Mouse (Mus musculus): ENCODE measurements at regions not wholly inside any gene's neighbourhood (a gene's known extent, or its start where the extent isn't known, plus 50 kb on each side); places are given as distances from the start of the nearest gene placed in this dataset.
A peak's percentile ranks its signal among the peaks of the same experiment; 100 is the strongest.

DNA sequence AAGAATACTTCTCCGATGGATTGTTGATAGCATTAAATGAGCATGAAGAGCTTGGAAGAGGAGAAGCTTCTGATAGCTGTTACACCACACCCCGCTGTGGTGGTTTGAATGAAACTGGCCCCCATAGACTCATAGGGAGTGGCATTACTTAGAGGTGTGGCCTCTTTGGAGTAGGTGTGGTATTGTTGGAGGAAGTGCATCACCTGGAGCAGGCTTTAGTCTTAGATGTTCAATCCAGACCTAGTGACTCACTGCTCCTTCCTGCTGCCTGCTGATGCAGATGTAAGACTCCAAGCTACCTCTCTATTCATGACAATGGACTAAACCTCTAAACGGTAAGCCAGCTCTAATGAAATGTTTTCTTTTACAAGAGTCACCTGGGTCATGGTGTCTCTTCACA, 237.1 kb upstream of the Mpped2 start:
- no peak for DNase-seq

DNA sequence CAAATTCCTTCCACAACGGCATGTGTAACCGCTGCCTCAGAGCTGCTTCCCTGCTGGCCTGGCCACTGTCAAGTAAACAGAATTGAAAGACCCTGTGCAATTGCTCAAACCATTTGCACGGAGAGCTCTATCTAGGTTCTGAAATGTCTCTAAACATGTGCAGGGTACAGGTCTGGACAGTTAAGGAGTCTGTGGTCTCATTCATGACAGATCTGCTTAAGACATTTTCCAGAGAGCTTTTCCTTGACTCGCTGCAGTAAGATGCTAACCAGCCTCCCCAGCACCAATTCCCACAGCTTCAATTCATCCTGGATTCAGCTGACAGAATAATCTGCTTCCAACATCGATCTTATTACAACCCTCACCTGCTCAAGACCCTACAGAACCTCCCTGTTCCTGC, 235.1 kb upstream of the Mpped2 start:
- DNase-seq = no peak

DNA sequence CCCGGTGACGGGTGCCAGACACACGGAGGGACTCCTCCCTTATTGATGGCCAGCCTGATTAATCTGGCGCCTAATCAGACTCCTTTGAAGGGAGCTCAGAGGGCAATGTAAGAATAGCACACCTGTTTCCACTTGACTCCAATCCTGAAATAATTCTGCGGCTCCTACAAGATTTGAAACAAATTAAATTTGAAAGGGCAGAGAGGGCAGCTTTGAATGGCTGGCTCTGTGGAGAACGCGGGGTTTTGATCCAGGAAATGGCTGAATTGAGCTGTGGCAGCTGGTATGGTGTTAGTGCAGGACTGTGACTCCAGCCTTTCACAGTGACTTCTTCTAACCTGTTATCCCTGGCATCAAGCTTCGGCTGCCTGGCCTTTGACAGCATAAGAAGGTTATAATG, 232.0 kb upstream of the Mpped2 start:
- no peak for DNase-seq

DNA sequence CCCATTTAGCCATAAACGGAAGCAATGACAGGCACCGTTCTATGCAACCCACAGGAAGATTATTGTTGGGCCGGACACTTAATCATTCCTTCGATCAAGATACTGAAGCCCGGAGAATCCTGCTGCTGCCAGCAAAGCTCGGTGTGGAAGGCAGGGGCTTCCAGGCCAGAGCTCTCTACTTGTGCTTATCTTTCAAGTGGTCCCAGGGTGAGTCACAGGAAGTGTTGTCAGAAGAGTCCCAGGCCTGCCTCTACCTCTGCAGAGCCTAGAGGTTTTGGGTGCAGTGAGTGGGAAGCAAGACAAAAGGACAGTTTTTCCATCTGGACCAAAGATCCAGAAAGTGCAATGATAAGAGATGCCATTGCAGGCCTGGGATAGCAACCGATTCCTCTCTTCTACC, 231.6 kb upstream of the Mpped2 start:
- no peak for DNase-seq

DNA sequence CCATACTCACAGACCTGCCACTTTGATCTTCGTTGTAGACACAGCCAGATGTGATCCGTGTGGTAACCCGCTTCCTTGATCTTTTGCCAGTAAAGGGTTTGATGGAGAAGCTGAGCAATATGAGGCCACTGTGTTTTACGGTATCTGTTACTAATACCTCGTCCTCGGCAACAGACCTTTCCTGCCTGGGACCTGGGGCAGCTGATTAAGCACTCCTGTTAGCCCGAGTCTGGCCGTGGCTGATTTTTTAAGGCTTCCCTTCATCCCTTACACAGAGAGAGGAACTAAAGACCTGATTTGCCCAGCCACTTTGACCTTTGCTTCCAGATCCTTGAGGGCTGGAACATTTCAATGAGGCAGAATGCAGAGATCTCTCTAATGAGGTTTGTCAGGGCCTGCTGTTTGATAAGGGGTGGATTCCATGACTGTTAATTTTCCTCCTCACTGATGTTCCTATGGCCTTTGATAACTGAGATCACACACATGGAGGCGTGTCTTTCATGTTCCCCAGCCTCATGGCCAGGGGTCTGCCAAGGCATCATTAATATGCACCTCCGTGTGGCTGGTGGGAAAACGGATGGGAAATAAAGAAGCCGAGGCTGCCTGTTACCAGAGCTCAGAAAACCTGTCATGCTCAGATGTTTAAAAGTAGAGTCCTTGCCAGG, 231.0 kb upstream of the Mpped2 start:
- DNase-seq = no peak

DNA sequence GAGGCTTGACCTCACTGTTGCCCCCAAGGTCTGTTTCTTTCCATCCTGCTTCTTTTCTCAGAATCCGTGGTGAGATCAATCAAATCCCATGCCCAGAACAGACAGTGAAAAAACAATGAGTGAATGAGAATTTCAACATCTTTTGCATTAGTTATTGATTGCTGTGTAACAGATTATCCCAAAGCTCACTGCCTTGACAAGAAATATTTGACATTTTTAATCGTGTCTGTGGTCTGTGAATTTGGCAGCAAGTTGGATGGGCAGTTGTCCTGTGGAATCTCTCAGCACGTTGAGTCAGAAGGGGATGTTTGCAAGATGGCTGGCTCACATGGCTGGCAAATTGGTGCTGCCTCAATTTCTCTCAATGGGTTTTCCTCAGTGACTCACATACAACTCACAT, 228.0 kb upstream of the Mpped2 start:
- no peak for DNase-seq

DNA sequence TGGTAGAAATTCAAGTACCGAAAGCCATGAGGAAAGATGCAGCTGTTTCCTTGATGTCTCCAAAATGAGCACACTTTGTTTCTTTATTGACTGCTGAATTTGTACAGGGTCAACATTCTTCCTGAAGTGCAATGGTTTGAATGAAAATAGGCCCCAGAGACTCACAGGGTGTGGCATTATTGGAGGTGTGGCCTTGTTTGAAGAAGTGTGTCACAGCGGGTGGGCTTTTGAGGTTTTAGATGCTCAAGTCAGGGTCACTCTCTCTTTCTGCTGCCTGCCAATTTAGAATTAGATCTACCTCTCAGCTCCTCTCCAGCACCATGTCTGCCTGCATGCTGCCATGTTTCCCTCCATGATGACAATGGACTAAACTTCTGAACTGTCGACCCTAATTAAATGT, 227.2 kb upstream of the Mpped2 start:
- DNase-seq = no peak

DNA sequence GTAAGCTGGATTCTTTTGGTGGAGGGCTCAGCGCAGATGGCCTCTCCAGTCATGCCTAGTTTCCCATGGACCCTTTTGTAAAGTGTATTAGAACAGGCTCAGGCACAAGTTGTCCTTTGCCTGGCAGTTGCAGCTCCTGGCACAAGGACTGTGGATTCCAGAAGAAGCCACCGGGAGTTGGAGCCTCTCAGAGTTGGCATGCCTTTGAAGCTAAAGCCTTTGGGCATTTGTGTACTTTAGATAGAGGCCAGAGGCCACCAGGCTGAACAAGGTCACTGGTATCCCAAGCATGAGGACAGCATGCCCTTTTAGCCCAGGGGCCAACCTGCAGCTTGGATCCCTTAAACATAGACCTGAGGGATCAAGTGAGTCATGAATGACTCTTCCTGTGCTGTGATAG, 223.9 kb upstream of the Mpped2 start:
- DNase-seq = peak in 1 of 2 experiments; percentile 21

DNA sequence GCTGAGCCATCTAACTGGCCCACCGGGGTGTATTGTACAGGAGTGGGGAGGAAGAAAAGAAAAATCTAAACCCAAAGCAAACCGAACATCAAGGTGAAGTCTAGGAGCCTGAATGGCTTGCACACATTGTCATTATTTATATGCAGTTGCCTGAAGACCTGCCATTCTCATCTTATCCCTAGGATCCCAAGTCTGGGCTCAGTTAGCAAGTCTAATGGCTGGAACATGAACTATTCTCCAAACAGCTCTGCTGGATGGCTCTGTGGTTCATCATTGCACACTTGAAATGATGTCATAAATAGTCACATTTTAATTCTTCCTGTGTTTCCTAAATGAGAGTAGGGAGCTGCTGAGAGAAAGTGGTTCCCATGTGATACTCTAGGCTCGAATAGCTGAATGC, 219.6 kb upstream of the Mpped2 start:
- DNase-seq = no peak

DNA sequence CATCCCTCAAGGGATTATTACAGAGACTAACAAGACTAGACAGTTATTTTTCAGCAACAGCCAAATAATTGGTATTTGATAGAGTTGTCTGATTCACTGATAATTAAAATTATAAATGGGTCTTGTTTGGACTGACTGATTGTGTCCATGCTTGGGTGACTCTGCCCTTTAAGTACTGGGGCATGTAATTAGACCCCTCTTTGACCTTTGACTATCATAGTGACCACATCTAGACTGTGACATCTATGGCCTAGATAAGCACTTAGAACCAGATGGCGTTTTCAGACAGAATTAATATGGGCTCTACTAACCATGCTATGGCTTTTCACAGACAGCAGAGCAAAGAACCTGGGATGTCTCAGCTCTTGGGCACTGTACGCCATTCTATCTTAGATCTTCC, 215.1 kb upstream of the Mpped2 start:
- no peak for DNase-seq

DNA sequence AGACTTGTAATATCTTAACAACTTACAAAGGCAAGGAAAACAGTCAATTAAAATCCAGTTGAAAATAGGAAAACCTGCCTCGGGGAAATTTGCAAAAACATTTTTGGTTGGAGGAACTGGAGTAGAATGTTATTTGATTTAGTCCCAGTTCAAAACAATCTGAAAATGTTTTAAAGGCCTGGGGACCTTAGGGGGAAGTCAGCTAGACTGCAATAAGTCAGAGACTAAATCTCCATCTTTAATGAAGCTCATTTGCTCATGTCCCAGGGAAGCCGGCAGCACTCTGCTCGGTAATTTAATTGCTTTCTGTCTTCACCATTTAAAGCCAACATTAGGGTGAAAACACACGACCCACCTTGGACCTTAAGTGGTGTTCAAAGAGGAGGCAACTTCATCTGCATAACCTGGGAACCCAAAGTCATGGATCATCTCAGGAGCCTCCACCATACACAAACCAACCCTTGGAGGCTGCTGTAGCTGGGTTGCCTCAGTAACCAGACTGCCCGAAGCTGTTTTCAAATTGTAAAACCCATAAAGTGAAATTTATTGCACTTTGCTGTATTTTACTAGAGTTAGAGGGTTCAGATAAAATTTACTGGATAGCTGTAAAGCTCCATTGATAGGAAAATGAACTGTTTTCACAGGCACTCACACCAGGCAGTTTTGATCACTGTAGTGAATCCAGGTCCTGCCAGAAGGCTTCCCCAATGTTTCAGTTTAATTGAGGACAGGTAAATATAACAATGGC, 205.6 kb upstream of the Mpped2 start:
- DNase-seq = no peak

DNA sequence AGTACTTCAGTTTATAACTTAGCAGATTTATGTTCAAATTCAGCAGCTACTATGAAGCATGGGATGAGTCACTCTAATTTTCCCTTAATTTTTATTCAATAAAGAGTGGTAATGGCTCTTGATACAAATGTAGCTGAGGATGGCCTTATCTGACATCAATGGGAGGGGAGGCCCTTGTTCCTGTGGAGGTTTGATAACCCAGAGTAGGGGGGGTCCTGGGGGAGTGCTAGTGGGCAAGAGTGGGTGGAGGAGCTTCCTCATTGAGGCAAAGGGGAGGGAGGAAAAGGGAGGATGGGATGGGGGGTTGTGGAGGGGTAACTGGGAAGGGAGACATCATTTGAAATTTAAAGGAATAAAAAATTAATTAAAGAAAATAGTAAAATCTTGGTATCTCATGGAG, 194.3 kb upstream of the Mpped2 start:
- DNase-seq = no peak

DNA sequence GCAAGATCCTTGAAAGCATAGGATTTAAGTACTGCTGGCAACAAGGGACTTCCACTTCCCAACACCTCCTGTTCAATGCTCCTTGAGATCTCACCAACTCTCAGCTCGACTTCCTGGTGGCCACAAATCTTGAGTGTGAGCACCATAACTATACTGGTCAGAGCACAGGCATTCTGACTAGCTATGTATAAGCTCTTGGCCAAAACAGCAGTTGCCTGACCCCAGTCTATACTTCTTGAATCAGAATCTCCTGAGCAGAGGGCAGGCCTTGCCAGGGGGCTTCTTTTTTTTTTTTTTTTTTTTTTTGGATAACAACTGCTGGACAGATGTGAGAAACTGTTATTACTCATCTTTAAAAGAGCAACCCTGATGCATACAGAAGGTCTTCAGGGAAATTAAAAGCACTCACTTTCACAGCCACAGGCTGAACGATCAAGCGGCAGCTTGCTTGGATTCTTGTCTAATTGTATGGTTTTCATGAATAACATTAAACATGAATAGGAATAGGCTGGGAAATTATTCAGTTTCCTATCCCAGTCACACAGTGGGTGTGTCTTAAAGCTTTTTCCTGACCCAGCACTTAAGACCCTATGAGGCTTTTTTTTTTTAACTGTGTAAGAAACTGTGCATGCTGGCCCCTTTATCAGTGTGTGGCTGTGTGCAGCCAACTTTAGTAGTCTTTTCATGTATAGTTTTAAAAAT, 193.7 kb upstream of the Mpped2 start:
- DNase-seq = no peak

DNA sequence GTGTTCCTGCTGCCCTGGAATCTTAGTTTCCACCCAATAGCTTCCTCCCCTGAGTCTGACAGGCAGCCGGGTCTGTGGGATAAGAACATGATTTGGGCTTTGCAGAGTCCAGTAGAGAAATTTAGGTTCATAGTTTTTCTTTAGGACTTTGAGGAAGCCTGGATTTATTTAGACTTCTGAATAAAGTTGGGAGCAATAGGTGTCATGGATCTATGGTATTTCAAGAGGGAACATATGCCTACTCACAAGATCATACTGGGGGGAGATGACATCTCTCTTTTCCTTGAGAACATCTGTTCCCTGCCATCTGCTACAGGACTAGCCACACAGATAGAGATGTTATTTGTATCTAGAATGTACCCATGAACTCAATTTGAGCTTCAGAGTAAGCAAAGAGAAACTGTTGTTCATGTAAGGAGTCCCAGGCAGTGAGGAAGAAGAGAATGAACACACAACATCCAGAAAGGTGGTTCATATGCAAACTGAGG, 188.1 kb upstream of the Mpped2 start:
- no peak for DNase-seq

DNA sequence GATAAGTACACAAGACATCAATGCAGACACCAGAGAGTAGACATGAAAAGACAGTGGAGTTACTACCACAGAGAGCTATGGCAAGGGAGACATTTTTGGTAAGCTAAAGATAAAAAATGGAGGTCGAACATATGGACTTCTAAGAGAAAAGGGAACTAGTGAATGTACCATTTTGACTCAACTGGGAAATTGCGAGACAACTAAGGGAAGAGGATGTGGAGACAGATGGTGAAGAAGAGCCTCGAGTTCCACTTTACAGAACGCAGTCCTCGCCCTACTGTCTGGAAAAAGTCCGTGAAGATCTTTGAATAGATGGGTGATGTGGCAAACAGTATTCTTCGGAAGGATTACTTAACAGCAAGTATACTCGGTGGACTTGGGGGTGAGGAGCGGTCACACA, 181.2 kb upstream of the Mpped2 start:
- no peak for DNase-seq

DNA sequence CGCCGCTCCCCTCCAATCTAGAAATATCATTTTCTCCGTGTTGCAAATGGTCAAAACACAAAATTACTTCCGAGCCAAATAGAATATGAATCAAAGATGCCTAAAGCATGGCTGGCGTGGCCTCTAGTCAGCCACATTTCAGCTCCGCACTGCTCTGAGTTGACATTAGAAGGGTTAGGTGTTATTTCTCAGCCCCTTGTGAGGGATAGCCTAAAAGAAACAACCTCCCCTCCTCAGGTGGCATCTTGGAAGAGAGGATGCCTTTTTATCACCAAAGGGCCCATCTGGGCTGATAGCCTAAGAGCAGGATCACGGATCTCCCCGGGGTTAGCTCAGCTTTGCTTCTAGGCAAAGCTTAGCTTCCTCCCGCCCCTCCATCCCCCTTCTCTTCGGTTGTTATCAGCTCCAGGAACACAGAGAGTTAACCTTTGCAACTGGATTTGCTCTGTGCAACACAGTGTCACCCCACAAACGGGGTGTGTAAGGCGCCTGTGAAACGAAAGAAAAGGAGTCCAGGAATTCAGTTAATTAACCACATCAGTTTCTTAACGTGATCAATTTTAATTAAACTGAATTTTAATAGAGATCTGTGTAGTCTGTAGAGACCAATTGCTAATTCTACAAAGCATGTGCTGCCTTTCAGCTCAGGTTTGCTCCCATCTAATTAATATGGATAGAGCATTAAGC, 180.6 kb upstream of the Mpped2 start:
- DNase-seq = no peak

DNA sequence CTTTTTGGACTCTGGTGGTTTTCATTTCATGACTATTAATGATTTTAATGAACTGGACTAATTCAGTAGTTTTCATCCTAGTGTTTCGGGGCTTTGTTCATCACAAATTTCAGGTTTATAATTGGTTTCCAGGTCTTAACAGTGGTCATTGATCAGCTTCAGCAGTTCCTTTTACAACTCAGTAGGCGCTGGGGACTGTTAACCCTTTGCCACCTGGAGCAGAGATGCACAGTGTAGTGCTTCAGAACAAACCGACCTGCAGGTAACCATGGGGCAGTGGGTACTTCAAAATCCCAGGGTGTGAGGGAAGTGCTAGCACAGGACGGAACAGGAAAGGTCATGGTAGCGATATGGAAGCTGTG, 180.1 kb upstream of the Mpped2 start:
- DNase-seq = no peak

DNA sequence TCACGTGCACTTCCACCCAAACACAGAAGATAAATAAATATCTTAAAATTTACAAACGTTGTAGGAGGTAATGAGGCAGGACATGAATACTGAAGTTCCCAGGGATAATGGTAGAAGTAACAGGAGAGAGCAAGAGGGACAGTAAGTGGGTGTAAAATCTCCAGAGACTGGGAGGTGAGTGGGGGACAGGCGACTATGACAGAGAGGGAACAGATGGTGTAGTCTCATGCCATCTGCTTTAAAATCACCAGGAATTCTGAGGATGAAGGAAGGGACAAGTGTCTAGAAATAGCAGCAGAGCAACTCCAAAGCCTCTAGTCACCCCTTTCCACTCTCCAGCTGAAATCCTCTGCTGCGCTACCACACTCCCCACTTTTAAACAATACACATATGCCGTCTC, 175.8 kb upstream of the Mpped2 start:
- no peak for DNase-seq

DNA sequence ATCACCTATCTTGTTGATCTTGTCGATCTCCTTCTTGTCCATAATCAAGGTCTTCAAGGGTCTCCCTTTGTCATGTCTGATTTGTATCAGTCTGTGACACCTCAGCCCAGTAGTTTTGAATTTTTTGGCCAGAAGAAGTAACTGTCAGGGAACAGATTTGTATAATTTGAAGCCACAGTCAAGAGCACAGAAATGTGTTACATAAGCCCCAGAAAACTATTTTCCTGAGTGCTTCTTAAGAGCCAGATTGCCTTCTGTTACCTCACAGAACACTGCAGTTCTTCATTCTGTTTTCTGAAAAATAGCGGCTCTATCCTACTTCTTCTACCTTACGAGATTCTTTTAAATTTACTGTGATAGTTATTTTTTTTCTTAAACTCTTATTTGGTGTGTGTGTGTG, 170.1 kb upstream of the Mpped2 start:
- no peak for DNase-seq

DNA sequence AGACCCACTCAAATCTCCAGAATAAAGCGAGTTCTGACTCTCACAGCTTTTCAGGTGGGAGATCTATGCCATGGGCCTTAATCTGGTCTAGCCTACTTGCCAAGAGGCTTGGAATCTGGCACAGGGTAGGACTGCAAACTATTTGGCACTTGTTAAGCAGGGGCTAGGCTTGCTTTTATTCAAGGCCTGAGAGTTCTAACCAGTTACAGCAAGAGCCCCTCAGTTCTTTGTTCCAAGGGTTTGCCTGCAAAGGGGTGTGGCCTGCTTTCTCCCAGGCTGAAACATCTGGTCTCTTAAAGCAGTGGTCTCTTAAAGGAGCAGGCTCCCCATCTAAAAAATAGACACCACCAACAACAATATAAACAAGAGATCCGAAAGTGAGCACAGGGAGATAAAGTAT, 166.1 kb upstream of the Mpped2 start:
- no peak for DNase-seq

DNA sequence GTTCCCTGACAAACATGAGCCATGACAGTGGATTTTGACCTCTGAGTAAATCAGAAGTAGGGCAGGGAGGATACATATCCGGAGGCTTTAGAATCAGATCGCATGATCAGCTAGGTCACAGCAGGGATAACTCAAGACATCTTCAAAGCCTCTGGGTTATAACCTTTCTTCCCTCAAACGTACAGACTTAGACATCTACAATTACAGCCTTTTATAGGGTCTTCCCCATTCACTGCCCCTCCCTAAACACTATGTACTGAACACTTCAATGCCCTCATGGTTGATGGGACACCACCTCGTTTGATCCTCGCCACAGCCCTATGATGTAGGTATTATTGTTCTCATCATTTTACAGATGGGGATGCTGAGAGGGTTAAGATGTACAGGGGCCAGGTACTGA, 163.8 kb upstream of the Mpped2 start:
- DNase-seq = no peak

DNA sequence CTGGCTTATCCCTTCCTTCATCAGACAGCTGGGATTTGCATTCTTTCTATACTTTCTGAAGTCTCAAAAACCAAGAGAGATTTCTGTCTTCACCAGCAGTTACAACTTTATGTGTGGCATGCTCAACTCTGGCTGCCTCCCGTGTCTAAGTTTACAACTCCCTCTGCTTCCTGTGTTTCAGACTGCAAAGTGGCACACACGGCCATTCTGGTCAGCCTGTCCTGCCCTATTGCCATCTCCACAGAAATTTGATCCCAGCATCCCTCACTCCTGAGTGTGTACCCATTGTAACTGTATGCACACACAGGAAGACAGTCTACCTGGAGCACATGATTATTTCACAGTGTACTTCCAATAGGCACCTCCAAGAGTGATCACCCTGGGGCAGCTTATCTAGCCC, 163.3 kb upstream of the Mpped2 start:
- DNase-seq = no peak

DNA sequence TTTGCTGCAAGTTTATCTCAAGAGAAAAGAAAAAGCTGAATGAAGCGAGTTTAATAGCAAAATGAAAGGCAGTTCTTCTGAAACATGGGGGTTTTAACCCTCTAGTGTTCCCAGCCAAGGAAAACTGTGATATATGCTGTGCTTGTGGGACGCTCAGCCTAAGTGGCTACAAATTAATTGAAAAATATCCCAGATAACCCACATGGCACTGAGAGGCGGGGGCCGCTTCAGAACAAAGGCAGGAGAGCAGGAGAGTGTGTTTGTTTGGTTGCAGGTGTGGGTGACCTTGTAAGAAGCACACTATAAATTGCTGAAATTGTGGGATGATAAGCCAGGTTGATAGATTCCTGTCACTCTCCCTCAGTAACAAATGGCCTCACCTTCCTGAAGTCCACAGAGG, 154.7 kb upstream of the Mpped2 start:
- no peak for DNase-seq

All from adrenal gland, postnatal 36 days (tissue).